Mouse (Mus musculus): ENCODE results near the gene Traf3ip2. TPM values are rescaled to one million over a fixed set of nuclear protein-coding genes. Genes with fewer than 3 reads are reported as not detected.

The Traf3ip2 gene
- polyA plus RNA-seq, 1 experiment from 2014 or later: 8.3 TPM

- H3K27ac ChIP-seq: peak overlapping the region; percentile 70
- peaks cover 23% of the 10 kb centered on the region for H3K4me1 ChIP-seq (replicated peaks; ENCODE audit: control insufficient read depth, insufficient read depth, low read length)
- H3K9ac ChIP-seq: peak overlapping the region; percentile 20; the same call in 1 of the 2 replicates
- 31% methylated on average over 9 of the region's 9 CpGs for WGBS
- no peak for DNase-seq (ENCODE audit: low spot score)
- H3K27me3 ChIP-seq (ENCODE audit: control insufficient read depth, insufficient read depth, low read length): no peaks in the 10 kb centered on the region
- no peaks in the 10 kb centered on the region for H3K36me3 ChIP-seq (replicated peaks; ENCODE audit: control insufficient read depth, insufficient read depth)
- ATAC-seq (ENCODE audit: low FRiP score): peak; percentile 50
- H3K4me3 ChIP-seq (replicated peaks; ENCODE audit: low read length): no peak overlapping the region
- H3K4me2 ChIP-seq (replicated peaks): no peak overlapping the region
- peaks cover 9% of the 10 kb centered on the region; the same call in 1 of the 2 replicates for H3K9me3 ChIP-seq (ENCODE audit: control insufficient read depth, low read length)
Observed at GRCm38 (mm10) chr10:39597116-39597791, 15.5 kb upstream of the Traf3ip2 start.

- peak overlapping the region; percentile 20; the same call in 1 of the 2 replicates for H3K9ac ChIP-seq
- H3K27ac ChIP-seq: peak overlapping the region; percentile 70
- 54% methylated on average over 3 of the region's 3 CpGs for WGBS
- no peaks in the 10 kb centered on the region for H3K36me3 ChIP-seq (replicated peaks; ENCODE audit: control insufficient read depth, insufficient read depth)
- H3K27me3 ChIP-seq (ENCODE audit: control insufficient read depth, insufficient read depth, low read length): no peaks in the 10 kb centered on the region
- DNase-seq (ENCODE audit: low spot score) (no peak), ATAC-seq (ENCODE audit: low FRiP score) (peak; percentile 29; the same call in 1 of the 2 replicates)
- H3K4me3 ChIP-seq (replicated peaks; ENCODE audit: low read length): no peak overlapping the region
- no peak overlapping the region for H3K4me2 ChIP-seq (replicated peaks)
- peaks cover 9% of the 10 kb centered on the region; the same call in 1 of the 2 replicates for H3K9me3 ChIP-seq (ENCODE audit: control insufficient read depth, low read length)
- H3K4me1 ChIP-seq (replicated peaks; ENCODE audit: control insufficient read depth, insufficient read depth, low read length): peaks cover 23% of the 10 kb centered on the region
Observed at GRCm38 (mm10) chr10:39597792-39598183, 14.9 kb upstream of the Traf3ip2 start.

- 90% methylated on average over 4 of the region's 4 CpGs for WGBS
- H3K27me3 ChIP-seq (ENCODE audit: control insufficient read depth, insufficient read depth, low read length): no peaks in the 10 kb centered on the region
- ATAC-seq (ENCODE audit: low FRiP score): no peak
Observed at GRCm38 (mm10) chr10:39599601-39600000, 13.1 kb upstream of the Traf3ip2 start.

GRCm38 (mm10) chr10:39600115-39600514, 12.6 kb upstream of the Traf3ip2 start:
- Histone ChIP-seq H3K4me2 (replicated peaks) (no peak overlapping the region), H3K9me3 (ENCODE audit: control insufficient read depth, low read length) (peaks cover 13% of the 10 kb centered on the region), H3K4me1 (replicated peaks; ENCODE audit: control insufficient read depth, insufficient read depth, low read length) (peaks cover 23% of the 10 kb centered on the region), H3K4me3 (replicated peaks; ENCODE audit: low read length) (no peak overlapping the region), H3K36me3 (replicated peaks; ENCODE audit: control insufficient read depth, insufficient read depth) (no peaks in the 10 kb centered on the region), H3K27ac (no peak overlapping the region), H3K9ac (no peak overlapping the region), H3K27me3 (ENCODE audit: control insufficient read depth, insufficient read depth, low read length) (no peaks in the 10 kb centered on the region)
- 74% methylated on average over 1 of the region's 1 CpGs for WGBS
- DNase-seq (ENCODE audit: low spot score) (no peak), ATAC-seq (ENCODE audit: low FRiP score) (no peak)

More at GRCm38 (mm10) chr10:39599601-39600000, 13.1 kb upstream of the Traf3ip2 start:
- H3K4me1 ChIP-seq (replicated peaks; ENCODE audit: control insufficient read depth, insufficient read depth, low read length): peaks cover 23% of the 10 kb centered on the region
- H3K4me2 ChIP-seq (replicated peaks): no peak overlapping the region
- peaks cover 8% of the 10 kb centered on the region for H3K9me3 ChIP-seq (ENCODE audit: control insufficient read depth, low read length)
- no peak overlapping the region for H3K27ac ChIP-seq
- H3K36me3 ChIP-seq (replicated peaks; ENCODE audit: control insufficient read depth, insufficient read depth): no peaks in the 10 kb centered on the region
- H3K9ac ChIP-seq: no peak overlapping the region
- DNase-seq (ENCODE audit: low spot score): no peak
- no peak overlapping the region for H3K4me3 ChIP-seq (replicated peaks; ENCODE audit: low read length)

GRCm38 (mm10) chr10:39601068-39601467, 11.7 kb upstream of the Traf3ip2 start:
- Histone ChIP-seq H3K4me2 (replicated peaks) (no peak overlapping the region), H3K4me1 (replicated peaks; ENCODE audit: control insufficient read depth, insufficient read depth, low read length) (peaks cover 19% of the 10 kb centered on the region), H3K36me3 (replicated peaks; ENCODE audit: control insufficient read depth, insufficient read depth) (no peaks in the 10 kb centered on the region), H3K9me3 (ENCODE audit: control insufficient read depth, low read length) (peaks cover 19% of the 10 kb centered on the region), H3K27ac (no peak overlapping the region), H3K4me3 (replicated peaks; ENCODE audit: low read length) (no peak overlapping the region), H3K9ac (no peak overlapping the region), H3K27me3 (ENCODE audit: control insufficient read depth, insufficient read depth, low read length) (no peaks in the 10 kb centered on the region)
- ATAC-seq (ENCODE audit: low FRiP score) (no peak), DNase-seq (ENCODE audit: low spot score) (no peak)
- 85% methylated on average over 5 of the region's 5 CpGs for WGBS

GRCm38 (mm10) chr10:39606434-39606833, 6.3 kb upstream of the Traf3ip2 start:
- no peak overlapping the region for H3K27ac ChIP-seq
- 100% methylated on average over 1 of the region's 1 CpGs for WGBS
- ATAC-seq (ENCODE audit: low FRiP score) (no peak), DNase-seq (ENCODE audit: low spot score) (no peak)
- no peak overlapping the region for H3K9ac ChIP-seq
- no peaks in the 10 kb centered on the region for H3K36me3 ChIP-seq (replicated peaks; ENCODE audit: control insufficient read depth, insufficient read depth)
- no peak overlapping the region for H3K4me3 ChIP-seq (replicated peaks; ENCODE audit: low read length)
- H3K4me1 ChIP-seq (replicated peaks; ENCODE audit: control insufficient read depth, insufficient read depth, low read length): no peaks in the 10 kb centered on the region
- no peaks in the 10 kb centered on the region for H3K27me3 ChIP-seq (ENCODE audit: control insufficient read depth, insufficient read depth, low read length)
- no peak overlapping the region for H3K4me2 ChIP-seq (replicated peaks)
- peaks cover 30% of the 10 kb centered on the region for H3K9me3 ChIP-seq (ENCODE audit: control insufficient read depth, low read length)

GRCm38 (mm10) chr10:39611234-39611633, 1.5 kb upstream of the Traf3ip2 start:
- no peak overlapping the region for H3K4me2 ChIP-seq (replicated peaks)
- DNase-seq (ENCODE audit: low spot score) (no peak), ATAC-seq (ENCODE audit: low FRiP score) (no peak)
- H3K27ac ChIP-seq: no peak overlapping the region
- no peak overlapping the region for H3K4me3 ChIP-seq (replicated peaks; ENCODE audit: low read length)
- no peaks in the 10 kb centered on the region for H3K27me3 ChIP-seq (ENCODE audit: control insufficient read depth, insufficient read depth, low read length)
- H3K4me1 ChIP-seq (replicated peaks; ENCODE audit: control insufficient read depth, insufficient read depth, low read length): peaks cover 19% of the 10 kb centered on the region
- peaks cover 9% of the 10 kb centered on the region; the same call in 1 of the 2 replicates for H3K9me3 ChIP-seq (ENCODE audit: control insufficient read depth, low read length)
- 78% methylated on average over 3 of the region's 3 CpGs for WGBS
- no peaks in the 10 kb centered on the region for H3K36me3 ChIP-seq (replicated peaks; ENCODE audit: control insufficient read depth, insufficient read depth)
- H3K9ac ChIP-seq: no peak overlapping the region

GRCm38 (mm10) chr10:39612131-39612530, 603 bp upstream of the Traf3ip2 start:
- Histone ChIP-seq H3K9ac (no peak overlapping the region), H3K27me3 (ENCODE audit: control insufficient read depth, insufficient read depth, low read length) (no peaks in the 10 kb centered on the region), H3K4me2 (replicated peaks) (no peak overlapping the region), H3K36me3 (replicated peaks; ENCODE audit: control insufficient read depth, insufficient read depth) (no peaks in the 10 kb centered on the region), H3K4me3 (replicated peaks; ENCODE audit: low read length) (no peak overlapping the region), H3K4me1 (replicated peaks; ENCODE audit: control insufficient read depth, insufficient read depth, low read length) (peaks cover 19% of the 10 kb centered on the region), H3K27ac (no peak overlapping the region), H3K9me3 (ENCODE audit: control insufficient read depth, low read length) (peaks cover 1% of the 10 kb centered on the region; the same call in 1 of the 2 replicates)
- no peak for DNase-seq (ENCODE audit: low spot score)
- WGBS: 48% methylated on average over 2 of the region's 2 CpGs
- no peak for ATAC-seq (ENCODE audit: low FRiP score)

- no peaks in the 10 kb centered on the region for H3K27me3 ChIP-seq (ENCODE audit: control insufficient read depth, insufficient read depth, low read length)
- no peak overlapping the region for H3K27ac ChIP-seq
- DNase-seq (ENCODE audit: low spot score): no peak
- H3K4me2 ChIP-seq (replicated peaks): peak overlapping the region; percentile 39
- WGBS: 18% methylated on average over 26 of the region's 26 CpGs
- peaks cover 19% of the 10 kb centered on the region for H3K4me1 ChIP-seq (replicated peaks; ENCODE audit: control insufficient read depth, insufficient read depth, low read length)
- H3K4me3 ChIP-seq (replicated peaks; ENCODE audit: low read length): no peak overlapping the region
- peak; percentile 35; the same call in 1 of the 2 replicates for ATAC-seq (ENCODE audit: low FRiP score)
- no peak overlapping the region for H3K9ac ChIP-seq
- H3K9me3 ChIP-seq (ENCODE audit: control insufficient read depth, low read length): no peaks in the 10 kb centered on the region
- H3K36me3 ChIP-seq (replicated peaks; ENCODE audit: control insufficient read depth, insufficient read depth): no peaks in the 10 kb centered on the region
Observed at GRCm38 (mm10) chr10:39612989-39613831, 476 bp downstream of the Traf3ip2 start.
